Mouse (Mus musculus): Measurements from ENCODE around the gene Ccnf.
A peak's percentile ranks its signal among the peaks of the same experiment; 100 is the strongest.

Ccnf gene

GRCm38 (mm10) chr17:24251320-24252069, at the start of gene Ccnf:
Gene Ccnf (minus strand): TSS chr17:24251484.
- DNase-seq: peak; percentile 97

- DNase-seq: no peak
These were observed 49.4 kb upstream of the Ccnf start for GRCm38 (mm10) chr17:24300651-24301050.

DNA sequence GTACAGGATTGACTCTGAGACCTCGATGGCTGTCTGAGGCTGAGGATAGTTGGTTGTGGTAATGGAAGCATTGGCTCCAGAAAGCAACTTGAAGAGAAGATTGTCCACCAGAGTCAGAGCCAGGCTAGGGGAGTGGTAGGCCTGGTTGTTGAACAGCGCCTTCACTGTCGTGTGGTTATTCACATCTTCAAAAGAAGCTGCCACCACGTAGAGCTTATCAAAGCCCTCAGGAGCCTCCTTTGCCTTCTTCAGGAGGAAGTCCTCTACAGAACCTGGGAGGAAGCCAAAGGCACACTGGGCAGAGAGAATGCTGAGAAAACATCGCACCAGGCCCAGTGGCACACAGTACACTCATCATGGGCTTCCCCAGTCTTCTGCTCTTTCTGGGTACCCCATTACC, 38.1 kb upstream of the Ccnf start:
- no peak for DNase-seq

DNA sequence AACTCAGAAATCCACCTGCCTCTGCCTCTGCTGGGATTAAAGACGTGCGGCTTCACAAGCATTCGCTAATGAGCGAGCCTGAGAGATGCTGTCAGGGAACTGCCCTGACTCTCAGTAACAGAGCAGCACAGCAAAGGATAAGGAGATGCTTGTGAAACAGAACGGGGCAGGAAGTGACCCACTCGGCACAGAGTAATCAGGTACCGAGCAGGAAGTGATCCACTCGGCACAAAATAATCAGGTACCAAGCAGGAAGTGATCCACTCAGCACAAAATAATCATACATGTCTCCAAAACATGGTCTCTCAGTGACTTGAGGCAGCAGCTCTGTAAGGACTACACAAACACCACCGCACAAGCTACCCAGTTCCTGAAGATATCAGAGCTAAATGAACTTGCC, 37.2 kb upstream of the Ccnf start:
- no peak for DNase-seq

DNA sequence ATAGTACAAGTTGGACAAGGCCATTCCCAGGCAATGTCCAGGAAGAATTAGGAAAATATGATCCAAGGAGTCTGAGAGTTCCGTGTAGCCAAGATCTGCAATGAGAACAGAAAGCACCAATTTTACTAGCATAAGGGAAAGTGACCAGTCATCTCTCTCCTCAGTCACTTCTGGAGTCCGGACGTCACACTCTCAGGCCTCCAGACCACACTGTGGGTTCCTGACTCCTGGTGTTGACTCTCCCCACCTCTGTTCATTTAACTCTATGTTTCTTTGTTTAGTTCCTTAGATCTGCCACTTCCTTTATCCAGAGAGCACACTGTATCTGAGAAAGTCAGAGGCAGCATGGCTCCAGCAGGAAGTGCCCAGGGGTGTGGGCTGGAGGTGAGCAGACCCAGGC, 34.4 kb upstream of the Ccnf start:
- no peak for DNase-seq

- DNase-seq: no peak
These were observed 32.1 kb upstream of the Ccnf start for GRCm38 (mm10) chr17:24283266-24283818.

DNA sequence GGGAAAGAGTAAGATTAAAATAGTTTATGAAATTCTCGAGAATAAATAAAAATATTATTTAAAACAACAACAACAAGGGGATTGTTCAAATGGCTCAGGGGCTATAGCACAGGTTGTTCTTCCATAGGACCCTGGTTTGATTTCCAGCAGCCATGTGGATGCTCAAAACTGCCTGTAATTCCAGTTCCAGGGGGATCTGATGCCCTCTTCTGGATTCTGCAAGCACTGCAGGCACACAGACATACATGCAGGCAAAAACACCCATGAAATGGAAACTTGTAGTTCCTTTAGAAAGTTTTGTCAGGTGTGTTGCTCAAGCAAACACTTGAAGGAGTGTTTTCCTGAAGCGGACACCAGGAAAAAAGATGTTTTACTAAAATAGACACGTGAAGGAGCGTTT, 31.4 kb upstream of the Ccnf start:
- peak; percentile 15 for DNase-seq

- DNase-seq: no peak
These were observed 28.6 kb upstream of the Ccnf start for GRCm38 (mm10) chr17:24279907-24280306.

GRCm38 (mm10) chr17:24267133-24267532, 15.8 kb upstream of the Ccnf start:
- DNase-seq: no peak

DNA sequence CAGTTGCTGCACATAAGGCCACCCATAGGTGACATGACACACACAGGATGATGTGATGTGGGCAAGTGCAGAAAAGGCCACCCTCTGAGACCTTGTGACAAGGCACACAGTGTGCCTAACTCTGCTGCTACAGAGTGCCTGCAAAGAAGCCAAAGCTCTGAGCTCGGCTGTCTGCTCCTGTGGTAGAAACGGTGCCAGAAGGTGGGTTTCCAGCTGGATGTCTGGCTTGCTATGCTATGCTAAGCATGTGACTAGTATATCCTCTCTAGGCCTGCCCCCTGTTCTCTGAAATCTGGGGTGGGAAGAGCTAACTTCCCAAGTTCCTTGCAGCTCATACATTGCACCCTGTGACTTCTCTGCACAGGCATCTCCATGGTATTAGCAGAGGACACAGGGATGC, 13.5 kb upstream of the Ccnf start:
- DNase-seq: no peak

DNA sequence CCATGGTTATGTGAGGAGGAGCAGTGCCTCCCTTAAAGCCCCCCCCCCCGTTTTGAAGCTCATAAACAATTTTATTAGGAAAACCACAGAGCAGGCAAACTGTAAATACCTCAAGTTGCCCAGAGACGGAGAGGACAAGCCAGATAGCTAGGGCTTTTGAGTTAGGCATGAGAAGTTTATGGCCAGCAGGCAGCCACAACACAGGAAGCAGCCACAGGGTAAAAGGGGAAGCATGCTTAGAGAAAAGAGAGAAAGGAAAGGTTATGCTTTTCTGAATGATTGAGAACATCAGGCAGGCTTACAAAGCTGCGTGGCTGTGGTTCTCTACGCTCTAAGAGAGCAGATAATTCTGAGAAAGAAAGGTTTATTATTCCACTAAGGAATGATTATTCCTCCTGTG, 9.2 kb upstream of the Ccnf start:
- DNase-seq: no peak

DNA sequence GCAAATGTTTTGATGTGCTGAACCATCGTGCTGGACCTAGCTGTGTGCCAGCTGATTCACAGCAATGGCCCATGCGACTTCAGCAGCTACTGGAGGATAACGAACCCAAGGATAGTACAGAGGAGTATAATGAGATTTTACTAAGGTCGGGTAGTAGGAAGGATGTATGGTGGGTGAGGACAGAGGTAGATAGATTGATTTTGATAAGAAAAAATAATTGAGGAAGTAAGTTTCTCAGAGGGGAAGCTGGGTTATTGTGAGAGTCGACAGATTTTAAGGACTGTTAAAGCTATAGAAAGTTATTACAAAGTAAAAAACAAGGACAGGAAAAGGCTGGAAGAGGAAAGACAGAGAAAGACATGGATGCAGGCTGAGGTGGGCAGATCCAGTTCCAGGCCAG, 8.4 kb upstream of the Ccnf start:
- DNase-seq: no peak

- DNase-seq: no peak
These were observed 7.7 kb upstream of the Ccnf start for GRCm38 (mm10) chr17:24258981-24259380.

- no peak for DNase-seq
These were observed 1.0 kb upstream of the Ccnf start for GRCm38 (mm10) chr17:24252329-24252728.

DNA sequence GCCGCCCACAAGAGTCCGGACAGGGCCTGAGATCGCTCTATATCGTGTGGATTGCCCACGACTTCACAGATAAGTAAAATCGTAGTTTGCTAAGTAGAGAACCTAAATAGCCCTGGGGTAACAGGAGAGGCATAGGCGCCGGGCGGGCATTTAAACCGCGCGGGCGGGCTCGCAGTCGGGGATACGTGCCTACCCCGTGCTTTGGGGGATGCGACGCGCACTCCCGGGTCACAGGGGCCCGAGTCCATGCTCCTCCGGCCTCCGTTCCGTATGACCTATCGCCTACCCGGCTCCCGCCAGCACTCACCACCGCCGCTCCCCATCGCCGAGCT, 330 bp downstream of the Ccnf start:
- no peak for DNase-seq

DNA sequence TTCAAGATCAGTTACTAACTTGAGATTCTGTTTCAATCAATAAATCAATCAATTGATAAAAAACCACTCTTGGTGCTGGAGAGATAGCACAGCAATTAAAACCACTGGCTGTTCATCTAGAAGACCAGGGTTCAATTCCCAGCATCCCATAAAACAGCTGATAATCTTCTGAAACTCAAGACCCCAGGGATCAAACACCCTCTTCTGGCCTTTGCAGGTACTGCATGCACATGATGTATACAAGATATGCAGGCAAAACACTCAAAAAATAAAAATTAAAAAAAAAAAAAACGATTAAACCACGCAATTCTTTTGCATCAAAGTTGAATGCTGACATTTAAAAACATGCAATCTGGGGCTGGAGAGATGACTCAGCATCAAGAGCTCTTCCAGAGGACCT, 2.6 kb downstream of the Ccnf start:
- peak; percentile 27 for DNase-seq

- no peak for DNase-seq
These were observed 7.2 kb downstream of the Ccnf start for GRCm38 (mm10) chr17:24244061-24244460.

DNA sequence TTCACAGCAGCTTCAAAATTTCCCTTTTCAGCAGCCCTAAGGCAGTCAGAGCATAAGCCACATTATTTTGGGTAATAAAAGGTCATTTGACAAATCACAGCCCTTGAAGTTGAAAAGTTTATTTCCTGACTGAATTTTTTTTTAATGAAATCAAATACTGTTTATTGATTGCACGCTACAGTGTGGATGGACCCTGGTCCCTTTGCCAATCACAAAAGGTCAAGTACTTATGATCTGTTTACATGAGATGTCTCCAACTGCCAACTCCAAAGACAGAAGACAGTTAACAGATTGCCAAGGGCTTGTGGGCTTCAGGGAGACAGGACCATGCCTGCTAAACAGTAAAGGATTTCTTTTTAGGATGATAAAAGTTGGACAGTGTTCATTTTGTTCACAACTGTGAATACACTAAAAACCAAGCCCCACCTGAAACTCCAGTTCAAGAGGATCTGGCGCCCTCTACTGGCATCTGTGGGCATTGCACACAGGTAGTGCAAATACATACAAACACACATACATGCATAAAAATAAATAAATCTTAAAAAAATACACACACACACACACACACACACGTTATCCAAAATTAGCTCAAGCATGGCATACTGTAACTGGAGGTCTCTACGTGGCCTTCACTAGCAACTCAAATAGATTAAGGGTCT, 7.8 kb downstream of the Ccnf start:
- DNase-seq: peak; percentile 60

GRCm38 (mm10) chr17:24236921-24237320, 14.4 kb downstream of the Ccnf start:
- no peak for DNase-seq

- DNase-seq: no peak
These were observed 14.8 kb downstream of the Ccnf start for GRCm38 (mm10) chr17:24236479-24236878.

DNA sequence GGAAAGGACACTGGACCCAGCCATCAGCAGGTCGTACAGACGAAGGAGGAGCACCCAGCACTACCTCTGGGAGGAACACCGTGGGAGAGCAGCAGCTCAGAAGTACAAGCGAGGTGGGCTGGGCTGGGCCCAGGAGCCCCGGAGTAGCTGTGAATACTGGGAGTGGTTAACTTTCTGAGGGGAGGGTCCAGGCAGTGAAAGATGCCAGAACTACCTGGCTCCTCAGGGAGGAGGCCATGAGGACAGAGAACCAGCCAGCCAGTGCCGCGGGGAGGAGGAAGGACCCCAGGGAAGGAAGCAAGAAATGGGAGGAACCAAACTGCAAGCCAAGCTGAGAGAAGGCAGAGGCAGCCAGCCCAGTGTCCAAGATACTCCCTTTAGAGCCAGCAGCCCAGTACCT, 23.3 kb downstream of the Ccnf start:
- DNase-seq: no peak

DNA sequence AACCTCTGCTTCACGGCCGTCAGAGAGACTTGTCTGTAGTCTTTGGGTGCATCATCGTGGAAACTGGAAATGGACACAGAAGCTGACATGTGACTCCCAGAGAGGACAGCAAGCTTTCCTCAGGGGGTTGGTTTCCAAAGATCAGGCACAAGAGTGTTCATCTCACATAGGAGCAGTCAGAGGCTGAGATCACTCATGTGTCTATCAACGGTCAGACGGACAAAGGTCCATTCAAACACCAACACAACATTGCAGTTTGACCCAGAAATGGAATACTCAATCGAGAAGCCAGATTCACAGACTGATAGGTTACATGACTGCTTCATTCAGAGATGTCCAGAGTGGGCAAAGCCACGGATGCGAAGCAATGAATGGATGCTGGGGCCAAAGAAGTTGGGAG, 24.6 kb downstream of the Ccnf start:
- no peak for DNase-seq

- DNase-seq: no peak
These were observed 25.4 kb downstream of the Ccnf start for GRCm38 (mm10) chr17:24225851-24226250.

DNA sequence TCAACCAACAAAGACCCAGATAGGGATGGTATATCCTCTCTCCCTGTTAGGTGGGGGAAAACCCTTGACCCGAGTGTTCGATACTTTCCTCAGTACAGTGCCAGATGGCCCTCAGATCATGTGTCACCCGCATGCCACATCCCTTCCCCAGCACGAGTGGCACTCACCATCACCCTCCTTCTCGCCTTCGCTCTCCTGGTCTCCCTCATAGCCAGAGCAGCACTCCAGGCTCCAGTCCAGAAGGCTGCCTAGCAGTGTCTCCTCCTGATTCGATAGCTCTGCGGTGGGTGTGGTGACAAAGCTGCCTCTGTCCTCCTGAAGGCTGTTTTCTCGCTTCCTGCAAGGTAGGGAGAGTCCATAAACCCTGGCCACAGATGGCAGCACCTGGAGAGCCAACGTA, 26.5 kb downstream of the Ccnf start:
- DNase-seq: no peak

- DNase-seq: no peak
These were observed 27.8 kb downstream of the Ccnf start for GRCm38 (mm10) chr17:24223513-24223912.
